Mouse (Mus musculus): ENCODE data around the gene Olfr1055.
"Not testable (repeated sequence)": the region's sequence is repeated elsewhere in the genome, so short reads cannot be mapped to it uniquely, and the experiment has no call there.

DNA sequence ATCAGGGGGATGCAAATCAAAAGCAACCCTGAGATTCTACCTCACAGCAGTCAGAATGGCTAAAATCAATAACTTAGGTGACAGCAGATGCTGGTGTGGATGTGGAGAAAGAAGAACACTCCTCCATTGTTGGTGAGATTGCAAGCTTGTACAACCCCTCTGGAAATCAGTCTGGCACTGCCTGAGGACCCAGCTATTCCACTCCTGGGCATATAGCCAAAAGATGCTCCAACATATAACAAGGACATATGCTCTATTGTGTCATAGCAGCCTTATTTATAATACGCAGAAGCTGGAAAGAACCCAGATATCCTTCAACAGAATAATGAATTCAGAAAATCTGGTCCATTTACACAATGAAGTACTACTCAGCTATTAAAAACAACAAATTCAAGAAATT, 1.7 kb upstream of the Olfr1055 start:
- TF ChIP-seq CTCF (IDR thresholded peaks at IDR 0.05; ENCODE audit: insufficient read depth, low read length); POLR2A (IDR thresholded peaks at IDR 0.05; ENCODE audit: borderline replicate concordance, extremely low read depth, low read depth, low read length): not testable (repeated sequence)

Measured in lung, adult 2 months (tissue).